Mouse (Mus musculus): ENCODE results near the gene Tgfa.
A peak's percentile ranks its signal among the peaks of the same experiment; 100 is the strongest.

The Tgfa gene

GRCm38 (mm10) chr6:86186106-86186955 lies 8.7 kb upstream of the Tgfa start:
- DNase-seq (ENCODE audit: low spot score in 2 of 2), result no peak

DNA sequence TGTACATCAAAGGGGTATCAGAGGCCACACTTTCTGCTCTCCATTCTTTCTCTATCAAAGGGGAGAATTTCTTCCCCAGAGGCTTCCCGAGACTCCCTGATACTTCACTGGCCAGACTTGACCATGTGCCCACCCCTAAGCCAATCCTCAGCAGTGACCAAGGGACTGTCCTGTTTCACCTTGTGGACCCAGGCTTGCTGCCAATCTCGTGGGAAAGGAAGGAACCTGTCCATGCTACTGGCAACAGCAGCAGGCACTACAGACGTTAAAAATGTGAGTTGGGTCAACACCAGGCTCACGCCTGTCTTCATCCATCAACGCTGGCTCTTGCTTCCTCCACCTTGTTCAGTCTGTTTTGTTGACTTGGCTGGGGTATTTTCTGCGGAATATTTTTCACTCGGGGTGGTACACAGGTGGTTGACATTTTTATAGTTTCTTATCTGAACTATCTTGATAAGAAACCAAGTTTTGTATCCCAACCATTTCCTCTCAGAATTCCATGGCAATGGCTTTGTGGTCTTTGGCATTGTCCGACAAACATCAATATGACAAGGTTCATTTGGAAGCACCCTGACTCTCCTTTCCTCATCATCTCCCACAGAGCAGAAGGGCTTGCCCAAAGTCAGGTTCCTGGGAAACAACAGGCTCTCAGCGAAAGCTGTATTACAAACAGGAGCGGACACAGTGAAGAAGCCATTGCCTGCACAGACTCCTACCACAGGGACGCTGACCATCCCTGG lies 6.1 kb upstream of the Tgfa start:
- no peak for DNase-seq (ENCODE audit: low spot score in 2 of 2)

DNA sequence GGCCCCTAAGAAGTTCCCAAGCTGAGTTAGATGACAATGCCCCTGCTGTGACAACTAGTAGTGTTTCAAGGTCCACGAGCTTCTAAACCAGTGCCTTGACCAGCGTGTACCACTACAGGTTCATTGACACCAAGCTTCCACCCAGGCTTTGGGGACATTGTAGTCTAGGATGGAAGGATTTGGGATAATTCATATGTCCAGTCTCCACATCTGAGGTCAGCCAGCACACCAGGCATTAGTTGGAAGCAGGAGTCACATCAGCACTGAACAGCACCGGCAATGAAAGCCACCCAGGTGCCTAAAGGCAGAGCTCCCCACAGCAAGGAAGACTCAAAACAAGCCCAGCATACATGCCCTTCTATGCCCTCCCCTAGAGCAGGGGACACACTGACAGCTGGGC lies 4.4 kb upstream of the Tgfa start:
- DNase-seq (ENCODE audit: low spot score in 2 of 2), result no peak

- no peak for DNase-seq (ENCODE audit: low spot score in 2 of 2)
These were observed 2.0 kb upstream of the Tgfa start for GRCm38 (mm10) chr6:86192978-86193377.

DNA sequence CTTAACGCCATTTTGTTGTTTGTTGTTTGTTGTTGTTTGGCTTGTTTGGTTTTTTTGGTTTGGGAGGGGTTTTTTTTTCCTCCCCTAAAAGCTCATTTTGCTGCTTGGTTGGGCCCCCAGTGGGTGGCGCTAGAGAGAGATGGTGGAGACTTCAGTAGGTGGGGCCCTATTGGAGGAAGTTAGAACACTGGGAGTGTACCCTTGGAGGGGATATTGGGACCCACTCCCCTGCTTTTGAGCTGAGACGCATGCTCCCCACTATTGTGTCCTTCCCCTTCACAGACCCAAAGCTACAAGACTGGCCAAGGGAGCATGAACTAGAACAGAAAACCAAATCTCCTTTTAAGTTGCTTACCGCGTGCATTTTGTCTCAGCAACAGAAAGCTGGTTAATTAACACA lies 1.1 kb upstream of the Tgfa start:
- peak in 1 of 2 experiments; percentile 66 for DNase-seq (ENCODE audit: low spot score in 2 of 2)

GRCm38 (mm10) chr6:86196034-86196433 lies 1.0 kb downstream of the Tgfa start:
- DNase-seq (ENCODE audit: low spot score in 2 of 2), result no peak

- no peak for DNase-seq (ENCODE audit: low spot score in 2 of 2)
These were observed 2.3 kb downstream of the Tgfa start for GRCm38 (mm10) chr6:86197150-86197862.

DNA sequence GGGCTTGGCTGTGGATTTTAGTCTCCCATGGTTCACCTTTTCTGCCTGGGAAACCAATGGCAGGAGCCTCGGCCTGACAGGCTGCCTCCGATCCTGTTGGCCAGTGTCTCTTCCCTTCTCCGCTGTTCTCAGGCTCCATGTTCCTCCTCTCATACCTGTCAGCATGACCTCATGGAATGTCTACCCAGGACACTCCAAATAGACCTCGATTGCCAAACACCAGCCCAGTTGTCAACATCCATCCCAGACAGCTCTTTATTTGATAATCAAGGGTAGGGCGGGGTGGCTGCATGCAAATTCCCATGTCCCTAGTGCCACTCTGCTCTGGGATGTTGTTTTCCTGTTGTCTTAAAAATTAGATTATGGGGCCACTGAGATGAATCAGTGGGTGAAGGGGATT lies 5.9 kb downstream of the Tgfa start:
- DNase-seq (ENCODE audit: low spot score in 2 of 2), result no peak

DNA sequence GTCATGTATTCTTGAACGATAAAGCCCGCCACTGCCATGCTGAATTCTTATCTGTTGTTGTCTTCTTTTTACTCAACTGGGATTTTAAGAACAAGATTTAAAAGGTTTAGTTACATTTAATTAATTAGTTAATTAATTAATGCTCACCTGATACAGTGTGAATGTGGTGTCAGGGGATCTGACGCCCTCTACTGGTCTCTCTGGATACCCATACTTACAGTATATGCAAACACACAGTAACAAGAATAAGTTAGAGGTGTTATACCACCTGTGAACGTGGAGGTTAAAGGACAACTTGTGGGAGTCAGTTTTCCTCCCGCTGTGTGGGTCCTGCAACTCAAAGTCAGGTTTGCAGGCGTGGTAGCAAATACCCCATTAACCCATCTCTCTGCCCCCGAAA lies 8.1 kb downstream of the Tgfa start:
- DNase-seq (ENCODE audit: low spot score in 2 of 2), result no peak

- DNase-seq (ENCODE audit: low spot score in 2 of 2), result no peak
These were observed 11.0 kb downstream of the Tgfa start for GRCm38 (mm10) chr6:86206014-86206413.

DNA sequence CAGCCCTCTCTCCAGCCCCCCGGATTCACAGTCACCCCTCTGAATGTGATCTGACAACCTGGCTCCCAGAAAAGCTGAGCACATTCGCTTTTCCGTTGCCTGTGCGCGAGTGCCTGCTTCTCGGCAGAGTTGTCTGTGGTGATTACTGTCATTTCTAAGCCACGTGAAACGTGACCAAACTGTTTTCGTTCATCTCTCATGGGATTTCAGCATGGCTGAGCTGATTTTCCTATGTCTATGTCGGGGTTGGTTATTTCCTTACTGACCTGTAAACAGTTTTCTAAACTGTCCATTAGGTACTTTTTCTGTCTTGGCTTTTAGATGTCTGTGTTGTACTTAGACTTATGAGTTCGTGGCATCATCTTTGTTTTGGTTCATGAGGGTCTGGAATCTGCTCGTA lies 12.0 kb downstream of the Tgfa start:
- DNase-seq (ENCODE audit: low spot score in 2 of 2), result no peak

GRCm38 (mm10) chr6:86209133-86210016 lies 14.4 kb downstream of the Tgfa start:
- DNase-seq (ENCODE audit: low spot score in 2 of 2), result no peak

DNA sequence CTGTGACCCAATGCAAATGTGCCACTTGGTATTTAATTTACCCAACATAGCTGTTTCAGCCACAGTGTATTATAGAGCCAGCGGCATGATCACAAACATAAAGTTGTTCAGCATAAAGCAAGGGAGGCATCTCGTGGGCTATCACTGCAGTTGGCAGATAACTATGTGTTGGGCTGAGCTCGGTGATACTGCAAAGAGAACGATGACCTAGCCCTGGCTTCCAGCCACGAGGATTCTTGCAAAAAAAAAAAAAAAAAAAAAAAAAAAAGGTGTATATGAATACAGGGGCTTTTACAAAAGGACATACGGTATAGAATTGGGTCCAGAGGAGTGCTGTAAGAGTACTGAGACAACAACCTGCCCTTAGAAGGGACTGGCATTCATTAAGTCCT lies 15.0 kb downstream of the Tgfa start:
- no peak for DNase-seq (ENCODE audit: low spot score in 2 of 2)

GRCm38 (mm10) chr6:86210619-86211018 lies 15.6 kb downstream of the Tgfa start:
- no peak for DNase-seq (ENCODE audit: low spot score in 2 of 2)

GRCm38 (mm10) chr6:86211081-86211763 lies 16.2 kb downstream of the Tgfa start:
- no peak for DNase-seq (ENCODE audit: low spot score in 2 of 2)

GRCm38 (mm10) chr6:86212871-86213640 lies 18.0 kb downstream of the Tgfa start:
- no peak for DNase-seq (ENCODE audit: low spot score in 2 of 2)

DNA sequence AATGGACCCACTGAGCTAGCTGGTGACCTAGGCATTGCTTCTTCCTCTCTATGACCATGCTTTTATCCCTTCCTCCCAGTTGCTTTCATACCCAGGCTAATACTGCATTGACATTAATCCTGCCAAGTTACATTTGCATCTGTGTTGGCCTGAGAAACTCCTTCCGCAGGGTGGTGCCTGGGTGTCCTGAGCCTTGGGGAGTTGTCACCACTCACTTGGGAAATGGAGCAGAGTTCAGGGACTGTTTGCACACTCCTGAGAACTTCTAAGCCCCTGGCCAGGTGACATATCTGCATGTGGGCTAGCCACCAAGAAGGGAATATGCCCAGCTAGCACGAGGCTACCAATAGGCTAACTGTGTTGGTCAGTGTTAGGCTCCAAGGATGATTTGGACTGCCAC lies 23.0 kb downstream of the Tgfa start:
- no peak for DNase-seq (ENCODE audit: low spot score in 2 of 2)

DNA sequence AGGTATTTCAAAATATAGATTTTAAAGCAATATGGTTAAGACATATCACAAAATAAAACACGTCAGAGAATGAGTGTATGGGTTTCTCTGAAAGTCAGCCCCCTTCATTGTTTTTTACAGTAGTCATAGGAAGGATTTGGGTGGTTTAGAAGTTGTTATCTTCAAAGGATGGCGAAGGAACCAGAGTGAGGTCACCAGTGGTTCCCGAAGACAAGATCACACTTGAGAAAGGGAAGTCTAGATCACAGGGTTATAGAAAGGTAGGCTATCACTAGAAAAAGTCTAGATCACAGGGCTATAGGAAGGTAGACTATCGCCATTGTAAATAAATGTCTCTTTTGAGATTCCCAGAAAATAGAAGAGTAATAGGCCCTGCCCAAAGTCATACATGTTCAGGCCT lies 23.7 kb downstream of the Tgfa start:
- no peak for DNase-seq (ENCODE audit: low spot score in 2 of 2)

DNA sequence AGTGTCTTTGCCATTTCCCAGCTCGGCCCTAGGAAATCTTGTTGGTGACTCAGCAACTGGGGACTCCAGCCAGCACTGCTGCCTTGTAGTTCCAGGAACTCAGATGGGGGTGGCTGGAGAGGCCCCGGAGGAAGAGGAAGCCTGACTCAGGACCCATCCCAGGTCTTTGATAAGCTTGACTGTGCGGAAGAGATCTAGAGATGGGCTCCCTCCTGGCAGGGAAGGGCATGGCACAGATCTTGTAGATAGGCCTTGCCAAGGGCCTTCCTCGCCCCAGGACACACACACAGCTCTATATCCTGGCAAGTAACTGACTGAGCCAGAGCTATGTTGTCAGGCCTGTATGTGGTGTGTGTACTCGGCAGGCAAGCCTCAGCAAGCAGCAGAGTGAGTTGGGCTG lies 24.5 kb downstream of the Tgfa start:
- peak in 1 of 2 experiments; percentile 47 for DNase-seq (ENCODE audit: low spot score in 2 of 2)

DNA sequence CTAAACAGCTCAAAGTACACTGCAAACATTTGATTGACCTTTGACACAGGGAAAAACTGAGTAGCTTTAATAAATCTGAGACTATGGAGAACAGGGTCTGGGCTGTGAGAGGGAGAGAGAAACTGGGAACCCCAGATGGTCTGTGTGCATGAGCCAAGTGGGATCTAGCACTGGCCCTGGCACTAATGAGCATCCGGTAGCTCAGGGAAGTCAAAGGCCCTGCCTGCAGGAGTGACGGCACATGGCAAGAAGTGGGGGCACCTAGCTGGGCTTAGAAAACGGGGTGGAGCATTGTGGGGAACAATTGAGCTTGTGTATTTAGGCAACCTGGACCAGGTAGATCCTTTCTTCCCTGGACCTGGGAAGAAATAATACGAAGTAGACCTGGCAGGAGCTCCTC lies 25.1 kb downstream of the Tgfa start:
- DNase-seq (ENCODE audit: low spot score in 2 of 2), result no peak

All from urinary bladder, postnatal 4 days (tissue).